Mouse (Mus musculus): Measurements from ENCODE around the gene Osmr.

- TF ChIP-seq HCFC1 (IDR thresholded peaks at IDR 0.05; ENCODE audit: low read depth, low read length): no peak
- TF ChIP-seq MAFK (IDR thresholded peaks at IDR 0.05; ENCODE audit: insufficient replicate concordance, low read length): no peak
These were observed 84.8 kb downstream of the Osmr start for GRCm38 (mm10) chr15:6790011-6790410.

Measured in CH12.LX (cell line).